Mouse (Mus musculus) erythroid progenitor cell, adult 5-6 weeks (primary cell): Measurements from ENCODE around the gene Aldh3b3. TPM values are rescaled to one million over a fixed set of nuclear protein-coding genes. Genes with fewer than 3 reads are reported as not detected.
A peak's percentile ranks its signal among the peaks of the same experiment; 100 is the strongest.

Experiments
- ATAC-seq: replicated peaks from 2 replicates; pipeline ENCODE4 v1.8.0; 2016; ENCODE audit warnings: moderate number of reproducible peaks, mild to moderate bottlenecking, moderate TSS enrichment, inconsistent platforms; ENCODE audit not compliant: poor library complexity, low FRiP score, severe bottlenecking
- total RNA-seq, 2 experiments: library from RNA; stranded (forward) in 1 of 2; stranded (reverse) in 1 of 2; fragments of 150-400 nt in 1 of 2; fragments of 186-747, 209-891 nt in 1 of 2; gene quantifications; 2 replicates each; pipeline versions ENCODE4 v1.2.3 to v1.2.4; 2015 to 2017; ENCODE audit warnings: low replicate concordance in 2 of 2

Aldh3b3 gene
- total RNA-seq (2015; ENCODE audit: low replicate concordance) (3.6 TPM in 1 of 2 replicates, not detected in the other), total RNA-seq (2017; ENCODE audit: low replicate concordance) (not detected in 2 replicates)

- ATAC-seq: no peak
These were observed at the start of gene Aldh3b3 for GRCm38 (mm10) chr19:3958470-3958869. TSS of gene Aldh3b3 (plus strand) at chr19:3958645.

DNA sequence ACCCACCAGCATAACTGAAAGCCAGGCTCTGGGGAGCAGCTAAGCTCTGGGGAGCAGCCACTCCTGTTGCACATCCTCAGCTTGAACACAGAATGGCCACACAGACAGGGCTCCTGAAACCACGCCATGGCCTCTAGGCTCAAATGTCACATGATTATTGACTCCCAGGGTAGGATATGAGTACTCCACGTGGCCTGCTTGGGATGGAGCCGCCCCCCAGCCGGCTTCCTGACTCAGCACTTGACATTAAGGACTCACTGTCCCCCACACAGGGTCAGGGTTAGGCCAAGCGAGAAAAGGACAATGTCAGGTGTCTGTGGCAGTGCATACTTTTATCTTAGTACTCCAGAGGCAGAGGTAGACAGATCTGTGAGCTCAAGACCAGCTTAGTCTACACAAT is 48.2 kb upstream of the Aldh3b3 start:
- ATAC-seq: no peak

DNA sequence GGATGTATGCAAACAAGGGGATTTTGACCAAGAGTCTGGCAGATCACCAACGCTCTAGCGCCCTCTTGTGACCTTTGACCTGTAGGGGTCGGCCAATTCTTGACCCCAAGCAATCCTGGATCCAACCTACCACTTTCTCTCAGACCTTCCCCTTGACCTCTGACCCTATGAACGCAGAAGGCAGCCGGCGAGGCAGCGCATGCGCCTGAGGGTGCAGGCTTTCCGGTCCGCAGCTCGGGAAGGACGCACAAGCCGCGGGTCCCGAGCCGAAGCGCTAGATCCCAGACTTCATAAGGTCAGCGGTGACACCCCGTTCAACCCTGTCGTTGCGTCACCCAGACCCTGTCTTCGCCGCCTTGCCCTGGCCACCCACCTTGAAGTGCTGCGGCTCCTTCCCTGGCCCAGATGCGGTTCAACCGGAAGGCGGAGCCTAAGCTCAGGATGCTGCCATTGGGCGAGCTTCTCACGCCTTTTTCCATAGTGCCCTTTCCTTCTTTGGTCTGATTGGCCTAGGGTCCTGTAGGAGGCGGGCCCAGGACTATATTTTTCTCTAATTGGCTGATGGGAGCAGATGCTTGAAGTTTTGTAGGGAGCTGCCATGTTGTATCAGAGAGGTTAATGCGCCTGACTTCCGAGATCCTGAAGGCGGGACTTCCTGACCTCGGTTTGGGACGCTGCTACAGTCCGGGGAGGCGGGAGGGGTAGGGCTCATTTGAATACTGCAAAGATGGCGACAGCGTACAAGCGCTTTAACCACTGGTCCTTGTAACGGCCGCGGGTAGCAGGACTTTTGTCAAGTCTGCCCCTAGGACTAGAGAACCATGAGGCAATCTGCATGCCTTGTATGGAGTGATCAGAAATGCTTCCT is 45.9 kb upstream of the Aldh3b3 start, which contains the start of gene Ndufs8:
TSS of gene Ndufs8 (minus strand) at position 438 of the 868 bp plus-strand sequence.
- peak; percentile 91 for ATAC-seq

DNA sequence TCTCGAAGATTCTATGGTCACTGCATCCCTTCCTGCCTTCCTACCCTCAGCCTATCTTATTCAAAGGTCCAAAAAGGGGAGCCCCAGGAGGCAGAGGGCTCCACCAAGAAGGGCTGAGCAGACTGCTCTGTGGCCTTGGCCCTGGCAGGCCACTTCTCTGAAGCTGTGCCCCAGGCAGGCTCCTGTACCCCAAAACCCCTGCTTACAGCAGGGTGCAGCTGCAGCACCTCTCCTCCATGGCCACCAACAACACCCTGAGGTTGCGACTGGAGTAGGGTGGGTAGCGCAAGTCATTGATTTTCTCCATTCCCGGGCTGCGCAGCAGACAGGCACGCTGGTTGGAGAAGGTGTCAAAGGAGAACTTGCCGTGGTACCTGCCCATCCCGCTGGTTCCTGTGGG is 44.8 kb upstream of the Aldh3b3 start:
- no peak for ATAC-seq

- no peak for ATAC-seq
These were observed 43.9 kb upstream of the Aldh3b3 start for GRCm38 (mm10) chr19:3914535-3914934.

GRCm38 (mm10) chr19:3916727-3917126 is 41.7 kb upstream of the Aldh3b3 start:
- no peak for ATAC-seq

- ATAC-seq: no peak
These were observed 38.5 kb upstream of the Aldh3b3 start for GRCm38 (mm10) chr19:3919928-3920327.

DNA sequence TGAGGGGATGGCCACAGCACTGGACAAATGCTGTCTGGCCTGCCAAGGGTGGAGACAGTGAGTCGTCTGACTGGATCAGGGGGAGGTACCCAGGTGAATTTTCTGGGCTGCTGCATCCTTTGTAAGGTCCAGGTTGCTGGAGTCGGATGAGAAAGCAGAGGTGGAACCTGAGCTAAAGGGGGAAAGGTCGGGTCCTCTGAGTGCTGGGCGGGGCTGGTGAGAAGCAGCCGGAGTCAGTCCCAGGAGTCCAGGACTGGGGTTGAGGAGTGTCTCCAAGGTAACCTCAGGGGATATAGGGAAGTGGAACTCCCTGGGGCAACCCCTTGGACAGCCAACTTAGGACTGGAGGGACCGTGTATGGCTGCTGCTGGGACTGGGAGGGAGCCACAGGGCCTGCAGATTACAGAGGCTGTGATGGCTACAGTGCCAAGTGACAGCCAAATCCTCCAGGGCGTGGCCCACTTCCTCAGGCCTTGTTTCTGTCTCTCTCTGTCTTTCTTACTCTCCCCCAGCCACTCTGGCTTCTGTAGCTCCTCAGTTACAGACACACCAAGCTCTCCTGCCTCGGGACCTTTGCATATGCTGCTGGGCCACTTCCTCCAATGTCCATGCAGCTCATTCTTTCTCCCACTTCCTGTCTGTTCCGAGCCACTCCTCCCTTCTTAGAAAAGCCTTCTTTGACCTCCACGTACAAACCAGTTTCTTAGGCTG is 35.6 kb upstream of the Aldh3b3 start:
- no peak for ATAC-seq

- ATAC-seq: no peak
These were observed 34.9 kb upstream of the Aldh3b3 start for GRCm38 (mm10) chr19:3923586-3923985.

DNA sequence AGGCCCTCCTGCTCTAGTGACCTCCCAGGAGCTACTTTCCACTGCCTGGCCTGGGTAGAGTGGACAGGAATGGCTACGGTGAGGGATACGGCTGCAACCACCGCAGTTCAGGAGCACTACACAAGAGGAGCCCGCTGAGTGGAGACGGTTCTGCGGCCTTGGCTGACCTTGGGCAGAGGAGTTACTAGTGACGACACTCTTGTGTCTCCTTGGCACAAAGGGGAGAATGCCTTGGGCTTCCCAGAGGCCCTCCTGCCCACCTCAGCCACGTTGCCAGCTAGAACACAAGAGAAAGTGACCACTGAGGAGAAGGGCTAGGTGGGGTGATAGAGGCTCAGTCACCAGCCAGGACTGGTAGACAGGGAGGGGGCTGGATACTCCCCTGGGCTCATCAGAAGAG is 34.3 kb upstream of the Aldh3b3 start:
- ATAC-seq: no peak

- no peak for ATAC-seq
These were observed 33.6 kb upstream of the Aldh3b3 start for GRCm38 (mm10) chr19:3924868-3925267.

DNA sequence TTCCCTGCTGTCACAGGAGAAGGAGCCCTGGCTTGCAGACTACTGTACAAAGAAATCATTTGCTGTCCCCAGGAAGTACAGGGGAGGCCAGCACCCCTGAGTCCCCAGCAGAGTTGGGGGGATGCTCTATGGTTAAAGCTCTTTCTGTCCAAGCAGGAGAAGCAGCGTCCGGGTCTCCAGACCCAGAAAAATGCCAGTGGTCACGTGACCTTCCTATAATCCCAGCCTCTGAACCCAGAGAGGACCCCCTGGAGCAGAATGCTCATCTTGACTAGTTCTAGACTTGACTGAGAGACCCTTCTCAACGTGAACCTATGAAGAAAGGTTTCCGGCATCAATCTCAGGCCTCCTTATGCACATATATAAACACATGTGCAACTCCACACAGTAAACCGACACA is 32.6 kb upstream of the Aldh3b3 start:
- ATAC-seq: no peak

DNA sequence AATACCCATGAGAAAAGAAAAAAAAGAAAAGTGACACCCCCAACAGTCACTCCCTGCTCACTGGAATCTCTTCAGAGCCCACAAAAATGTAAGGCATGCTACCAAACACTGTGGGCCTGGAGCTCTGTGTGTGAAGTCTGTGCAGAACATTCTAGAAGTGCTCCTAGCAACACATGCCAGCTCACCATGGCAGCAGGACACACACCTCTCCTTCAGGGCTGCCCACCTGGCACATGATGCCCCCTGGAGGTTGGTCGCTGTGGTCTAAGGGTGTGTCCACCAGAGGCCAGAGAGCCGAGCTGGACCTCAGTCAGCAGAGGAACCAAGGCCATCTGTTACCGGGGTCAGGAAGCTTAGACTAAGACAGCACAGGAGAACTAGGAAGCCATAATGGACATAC is 32.2 kb upstream of the Aldh3b3 start:
- no peak for ATAC-seq

GRCm38 (mm10) chr19:3926685-3927084 is 31.8 kb upstream of the Aldh3b3 start:
- no peak for ATAC-seq

DNA sequence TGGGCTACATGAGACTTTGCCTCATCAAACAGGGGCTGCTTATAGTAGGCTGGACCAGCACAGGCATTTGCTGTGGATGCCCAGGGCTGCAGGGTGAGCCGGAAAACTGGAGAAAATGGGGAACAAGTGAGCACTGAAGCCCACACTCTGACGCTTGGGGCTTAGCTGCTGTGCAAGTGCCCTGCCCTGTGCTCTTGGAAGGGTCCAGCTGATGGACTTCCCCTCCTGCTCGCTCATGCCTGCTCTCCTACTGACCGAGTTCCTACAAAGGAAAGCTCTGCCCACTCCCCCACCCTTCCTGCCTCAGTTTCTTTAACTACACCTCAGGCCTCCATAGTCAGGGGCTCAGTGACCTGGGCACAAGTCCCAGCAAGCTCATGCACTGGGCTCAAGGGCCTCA is 30.5 kb upstream of the Aldh3b3 start:
- ATAC-seq: no peak

GRCm38 (mm10) chr19:3928779-3929178 is 29.7 kb upstream of the Aldh3b3 start:
- no peak for ATAC-seq

DNA sequence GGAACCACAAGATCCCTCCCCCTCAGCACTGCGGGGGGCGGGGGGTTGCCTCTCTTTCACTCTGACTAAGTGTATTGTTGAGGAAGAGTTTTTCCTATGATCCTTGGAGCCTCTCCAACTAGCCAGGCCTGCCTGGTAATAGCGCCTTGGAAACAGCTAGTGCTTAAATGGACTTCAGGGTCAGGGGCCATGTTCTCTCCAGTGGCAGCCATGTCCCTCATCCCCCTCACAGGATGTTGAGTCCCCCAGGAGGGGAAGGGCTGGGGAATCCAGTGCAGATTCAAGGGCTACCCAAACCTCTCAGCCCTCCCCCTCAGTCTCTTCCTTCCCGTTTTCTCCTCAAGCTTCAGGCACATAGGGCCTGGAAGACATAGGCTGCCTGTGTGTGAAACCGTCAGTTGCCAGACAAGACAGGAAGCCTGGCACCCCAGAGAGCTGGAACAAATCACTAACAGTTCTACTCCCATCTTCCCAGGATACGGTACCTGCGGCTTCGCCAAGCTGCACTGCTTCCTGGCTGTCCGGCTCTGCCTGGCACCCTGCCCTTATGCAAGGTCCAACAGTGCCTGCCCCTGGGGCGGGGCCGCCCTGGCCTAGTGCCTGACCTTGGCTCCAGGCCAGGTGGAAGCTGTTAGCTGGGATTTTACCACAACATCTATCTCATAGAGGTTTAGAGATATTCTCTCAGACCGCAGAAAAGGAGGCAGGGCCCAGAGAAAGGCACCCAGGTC is 29.1 kb upstream of the Aldh3b3 start, which contains the start of gene Aldh3b1:
TSS of gene Aldh3b1 (minus strand) at position 598 of the 731 bp plus-strand sequence.
- no peak for ATAC-seq

DNA sequence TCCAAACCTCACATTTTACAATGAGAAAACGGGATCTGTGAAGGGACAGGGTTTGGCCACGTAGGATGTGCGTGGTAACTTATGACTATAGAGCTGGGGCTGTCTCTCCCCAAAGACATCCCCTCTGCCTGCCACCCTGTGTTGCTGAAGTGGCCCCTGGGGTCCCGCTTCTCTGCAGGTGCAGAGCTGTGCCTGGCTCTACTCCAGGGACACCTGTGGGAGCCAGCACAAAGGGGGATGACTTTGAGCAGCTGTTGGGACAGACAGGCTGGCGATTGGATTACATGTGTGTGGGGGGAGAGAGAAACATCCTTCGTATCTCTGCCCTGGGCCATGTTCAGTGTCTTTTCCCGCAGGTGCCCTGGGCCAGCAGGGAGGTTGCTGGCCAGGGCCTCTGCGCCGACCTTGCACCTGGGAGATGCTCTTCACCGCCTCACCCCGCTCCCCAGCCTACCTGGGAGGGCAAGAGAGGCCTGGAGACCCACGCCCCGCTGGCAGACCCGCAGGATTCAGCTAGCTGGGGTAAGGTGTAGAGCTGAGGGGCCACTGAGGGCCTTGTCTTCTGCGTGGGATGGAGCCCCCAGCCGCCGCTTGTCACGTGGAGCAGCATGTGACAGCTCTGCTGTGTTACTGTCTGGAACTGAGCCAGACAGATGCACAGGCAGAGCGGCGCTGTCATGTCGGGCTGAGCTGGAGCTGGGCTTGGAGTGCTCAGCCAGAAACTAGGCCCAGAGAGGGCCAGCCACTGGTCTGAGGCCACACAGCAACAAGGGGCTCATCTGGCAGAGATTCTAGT is 28.0 kb upstream of the Aldh3b3 start:
- ATAC-seq: no peak

- no peak for ATAC-seq
These were observed 26.7 kb upstream of the Aldh3b3 start for GRCm38 (mm10) chr19:3931716-3932115.
